Mouse (Mus musculus): ENCODE data around the gene Crhbp. TPM values are rescaled to one million over a fixed set of nuclear protein-coding genes. Genes with fewer than 3 reads are reported as not detected.

Crhbp gene
- total RNA-seq, 2 experiments from 2014 or later = 22.8 to 23.7 TPM

GRCm38 (mm10) chr13:95425484-95425883, 19.2 kb downstream of the Crhbp start:
- intact Hi-C loops (cut with DNase I) = no loop called here
- peak in 1 of 2 experiments; percentile 10 for DNase-seq (ENCODE audit: low spot score in 2 of 2)

- peak in 1 of 2 experiments; percentile 56 for DNase-seq (ENCODE audit: low spot score in 2 of 2)
Measured at GRCm38 (mm10) chr13:95424932-95425331, 19.8 kb downstream of the Crhbp start.

GRCm38 (mm10) chr13:95419204-95419749, 25.4 kb downstream of the Crhbp start:
- intact Hi-C loops (cut with DNase I) = no loop called here
- no peak for DNase-seq (ENCODE audit: low spot score in 2 of 2)

More at GRCm38 (mm10) chr13:95424932-95425331, 19.8 kb downstream of the Crhbp start:
- intact Hi-C loops (cut with DNase I) = no loop called here

- DNase-seq (ENCODE audit: low spot score in 2 of 2) = no peak
- intact Hi-C loops (cut with DNase I) = no loop called here
Measured at GRCm38 (mm10) chr13:95418575-95419203, 26.0 kb downstream of the Crhbp start.

GRCm38 (mm10) chr13:95412257-95412656, 32.5 kb downstream of the Crhbp start:
- no peak for DNase-seq (ENCODE audit: low spot score in 2 of 2)
- intact Hi-C loops (cut with DNase I) = no loop called here

GRCm38 (mm10) chr13:95393242-95393641, 51.5 kb downstream of the Crhbp start:
- intact Hi-C loops (cut with DNase I) = loop anchor here (5.0 kb wide), 1 partner anchor 329 kb away; no protein-coding TSS in a partner anchor
- DNase-seq (ENCODE audit: low spot score in 2 of 2) = no peak

- intact Hi-C loops (cut with DNase I) = loop anchor here (1.0 to 5.0 kb wide), 2 partner anchors 91 to 332 kb away; no protein-coding TSS in a partner anchor
- peak; percentile 78 to 86 for DNase-seq (ENCODE audit: low spot score in 2 of 2)
Measured at GRCm38 (mm10) chr13:95389866-95390865, 54.6 kb downstream of the Crhbp start.

GRCm38 (mm10) chr13:95388226-95388625, 56.5 kb downstream of the Crhbp start:
- intact Hi-C loops (cut with DNase I) = no loop called here
- DNase-seq (ENCODE audit: low spot score in 2 of 2) = no peak

- DNase-seq (ENCODE audit: low spot score in 2 of 2) = no peak
- intact Hi-C loops (cut with DNase I) = no loop called here
Measured at GRCm38 (mm10) chr13:95382418-95382817, 62.3 kb downstream of the Crhbp start.

Other genes with a start within 250 kb of the Crhbp start
- gene Pde8b, start 194.6 kb downstream of the Crhbp start, total RNA-seq (2021) = 100 to 1,000 TPM; 115 to 148 TPM
- gene Zbed3, start 121.3 kb downstream of the Crhbp start, total RNA-seq (2021) = 10 to 100 TPM; 15.6 to 16.0 TPM
- 10 to 100 TPM; 52.7 to 53.8 TPM for gene Aggf1, start 69.6 kb downstream of the Crhbp start, total RNA-seq (2021)
- gene S100z, start 33.8 kb upstream of the Crhbp start, total RNA-seq (2021) = not detected
- under 1 TPM; 0.21 to 0.30 TPM for gene F2rl1, start 80.3 kb upstream of the Crhbp start, total RNA-seq (2021)
- gene F2r, start 173.6 kb upstream of the Crhbp start, total RNA-seq (2021) = 1 to 10 TPM; 3.7 to 4.0 TPM

All from left cerebral cortex, postnatal 25 days (tissue).